Mouse (Mus musculus) ES-E14 (cell line): ENCODE measurements around the gene Gm49321.

ENCODE experiments used
- HCFC1 ChIP-seq: IDR thresholded peaks from 2 replicates; pipeline ENCODE4 v1.6.1; 2012; ENCODE audit warnings: low read length, inconsistent platforms, borderline replicate concordance; ENCODE audit not compliant: insufficient read depth
- MAFK ChIP-seq: IDR thresholded peaks from 2 replicates; pipeline ENCODE4 v1.6.1; 2014; ENCODE audit warnings: mild to moderate bottlenecking, low read depth, low read length, inconsistent platforms; ENCODE audit not compliant: insufficient read depth
- ZNF384 ChIP-seq: IDR thresholded peaks from 2 replicates; pipeline ENCODE4 v1.6.1; 2012; ENCODE audit warnings: low read depth, low read length, inconsistent platforms

DNA sequence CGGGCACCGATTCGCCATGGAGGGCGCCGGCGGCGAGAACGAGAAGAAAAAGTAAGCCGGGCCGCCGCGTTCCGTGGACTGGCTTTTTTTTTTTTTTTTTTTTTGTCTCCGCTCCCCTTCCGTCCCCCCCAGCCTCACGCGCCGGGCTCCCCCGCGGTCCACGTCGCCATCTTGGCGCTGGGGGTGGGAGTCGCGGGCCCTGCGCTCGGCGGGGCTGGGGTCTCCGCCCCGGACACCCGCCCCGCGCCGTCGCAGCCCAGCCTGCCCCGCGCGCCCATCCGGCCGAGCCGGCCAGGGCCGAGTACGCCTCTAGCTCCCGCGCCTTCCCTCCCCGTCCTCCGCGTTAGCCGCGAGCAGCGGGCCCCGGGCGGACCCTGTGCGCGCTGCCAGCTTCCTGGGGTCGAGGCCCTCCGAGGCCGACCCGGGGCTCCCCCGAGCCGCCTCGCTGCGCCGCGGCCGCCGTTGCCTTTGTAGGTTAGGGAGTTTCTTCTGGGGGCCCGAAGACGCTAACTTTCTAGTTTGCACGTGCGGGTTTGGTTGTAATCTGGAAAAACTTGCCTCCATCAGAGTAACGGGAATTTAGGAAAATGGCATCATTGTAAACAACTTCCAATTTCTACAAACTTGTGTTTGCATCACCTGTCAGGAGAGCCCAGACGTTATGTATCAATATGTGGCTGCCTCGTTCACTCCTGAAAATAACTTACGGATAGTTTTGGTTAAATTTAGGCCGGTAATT lies 29.0 kb upstream of the Gm49321 start:
- TF ChIP-seq ZNF384 = peak; percentile 92
- TF ChIP-seq MAFK = no peak
- TF ChIP-seq HCFC1 = no peak
